Mouse (Mus musculus): Measurements from ENCODE around the gene Nek7.

GRCm38 (mm10) chr1:138596127-138596706, 23.7 kb downstream of the Nek7 start:
- TF ChIP-seq CTCF (IDR thresholded peaks at IDR 0.05; ENCODE audit: low read depth) (no peak), EP300 (IDR thresholded peaks at IDR 0.05; ENCODE audit: low read depth) (no peak)

Data from liver, postnatal 0 days (tissue).